Mouse (Mus musculus) cerebellum, adult 2 months (tissue): ENCODE measurements around the gene Kcnc3.

Experiments used
- CTCF ChIP-seq: fragments of 200-500 bp; IDR thresholded peaks from 2 replicates; pipeline ENCODE4 v1.5.1; 2011; ENCODE audit warnings: low read depth, mild to moderate bottlenecking, control low read depth, low read length, moderate library complexity, borderline replicate concordance; ENCODE audit not compliant: insufficient read depth
- POLR2A ChIP-seq: fragments of 200-500 bp; IDR thresholded peaks from 2 replicates; pipeline ENCODE4 v1.6.1; 2011; ENCODE audit warnings: low read length, control low read depth, borderline replicate concordance; ENCODE audit not compliant: insufficient read depth

- TF ChIP-seq CTCF (no peak), POLR2A (peak; percentile 33; the same call in 1 of the 2 replicates)
Measured at GRCm38 (mm10) chr7:44645951-44646350, 55.5 kb downstream of the Kcnc3 start.
